Mouse (Mus musculus) erythroblast, embryonic 14.5 days (primary cell): ENCODE measurements around the gene Pacs1. TPM values are rescaled to one million over a fixed set of nuclear protein-coding genes. Genes with fewer than 3 reads are reported as not detected.

Experiments used
- H3K27me3 ChIP-seq: 2 replicates; pipeline ENCODE4 v1.6.1; 2012; ENCODE audit warnings: inconsistent platforms; ENCODE audit not compliant: control insufficient read depth
- H3K36me3 ChIP-seq: 2 replicates; pipeline ENCODE4 v1.6.1; 2012; ENCODE audit warnings: mild to moderate bottlenecking, inconsistent platforms; ENCODE audit not compliant: control insufficient read depth
- H3K4me1 ChIP-seq: 2 replicates; pipeline ENCODE4 v1.6.1; 2012; ENCODE audit warnings: inconsistent platforms; ENCODE audit not compliant: control insufficient read depth
- H3K4me3 ChIP-seq: replicated peaks from 2 replicates; pipeline ENCODE3; 2012; ENCODE audit warnings: moderate library complexity, mild to moderate bottlenecking, inconsistent platforms
- H3K9me3 ChIP-seq: 2 replicates; pipeline ENCODE4 v1.6.1; 2012; ENCODE audit warnings: low read length, inconsistent platforms, mixed read lengths; ENCODE audit not compliant: control insufficient read depth
- GATA1 ChIP-seq: IDR thresholded peaks from 2 replicates; pipeline ENCODE4 v1.6.1; 2012; ENCODE audit warnings: low read length, inconsistent platforms, mixed read lengths
- TAL1 ChIP-seq: IDR thresholded peaks from 3 replicates; pipeline ENCODE4 v1.6.1; 2012; ENCODE audit warnings: low read length, inconsistent platforms, mixed read lengths
- polyA plus RNA-seq: library from polyadenylated mRNA; stranded (reverse); fragments of >175 nt; gene quantifications from 2 replicates; pipeline ENCODE4 v1.2.3, GENCODE M21; 2012

Gene Pacs1
- 2.6 and 2.7 TPM in 2 replicates for polyA plus RNA-seq

- peaks cover 43% of the 10 kb centered on the region for H3K4me1 ChIP-seq
Observed at GRCm38 (mm10) chr19:5272801-5273733, at the start of gene Pacs1. Gene Pacs1 (minus strand): TSS chr19:5273119.

GRCm38 (mm10) chr19:5313189-5313588, 40.3 kb upstream of the Pacs1 start:
- Histone ChIP-seq H3K4me3 (no peak overlapping the region), H3K9me3 (peaks cover 15% of the 10 kb centered on the region), H3K36me3 (no peaks in the 10 kb centered on the region), H3K4me1 (no peaks in the 10 kb centered on the region), H3K27me3 (no peaks in the 10 kb centered on the region)
- TF ChIP-seq TAL1 = no peak
- no peak for TF ChIP-seq GATA1

More at GRCm38 (mm10) chr19:5272801-5273733, at the start of gene Pacs1:
- Histone ChIP-seq H3K9me3 (no peaks in the 10 kb centered on the region), H3K4me3 (peak within 1 kb of the TSS; percentile 77), H3K27me3 (no peaks in the 10 kb centered on the region), H3K36me3 (peaks cover 43% of the 10 kb centered on the region)
- no peak for TF ChIP-seq GATA1
- TF ChIP-seq TAL1 = no peak

- Histone ChIP-seq H3K27me3 (peaks cover 16% of the 10 kb centered on the region), H3K9me3 (peaks cover 16% of the 10 kb centered on the region), H3K4me1 (peaks cover 9% of the 10 kb centered on the region), H3K36me3 (no peaks in the 10 kb centered on the region), H3K4me3 (no peak overlapping the region)
- no peak for TF ChIP-seq GATA1
- no peak for TF ChIP-seq TAL1
Observed at GRCm38 (mm10) chr19:5309025-5309424, 36.1 kb upstream of the Pacs1 start.

GRCm38 (mm10) chr19:5306968-5307734, 34.2 kb upstream of the Pacs1 start:
- Histone ChIP-seq H3K4me1 (peaks cover 9% of the 10 kb centered on the region), H3K9me3 (peaks cover 16% of the 10 kb centered on the region), H3K36me3 (no peaks in the 10 kb centered on the region), H3K27me3 (peaks cover 19% of the 10 kb centered on the region), H3K4me3 (peak overlapping the region; percentile 22)
- TF ChIP-seq TAL1 = no peak
- TF ChIP-seq GATA1 = no peak

GRCm38 (mm10) chr19:5306279-5306678, 33.4 kb upstream of the Pacs1 start:
- no peaks in the 10 kb centered on the region for H3K36me3 ChIP-seq

GRCm38 (mm10) chr19:5302455-5302854, 29.5 kb upstream of the Pacs1 start:
- Histone ChIP-seq H3K27me3 (peaks cover 43% of the 10 kb centered on the region), H3K36me3 (no peaks in the 10 kb centered on the region), H3K4me1 (peaks cover 11% of the 10 kb centered on the region), H3K4me3 (no peak overlapping the region), H3K9me3 (peaks cover 11% of the 10 kb centered on the region)
- TF ChIP-seq GATA1 = no peak
- TF ChIP-seq TAL1 = no peak

More at GRCm38 (mm10) chr19:5306279-5306678, 33.4 kb upstream of the Pacs1 start:
- H3K4me3 ChIP-seq = no peak overlapping the region
- TF ChIP-seq GATA1 = no peak
- TF ChIP-seq TAL1 = no peak
- H3K27me3 ChIP-seq = peaks cover 19% of the 10 kb centered on the region
- peaks cover 9% of the 10 kb centered on the region for H3K4me1 ChIP-seq
- peaks cover 16% of the 10 kb centered on the region for H3K9me3 ChIP-seq

GRCm38 (mm10) chr19:5300588-5300987, 27.7 kb upstream of the Pacs1 start:
- TF ChIP-seq TAL1 (no peak), GATA1 (no peak)
- Histone ChIP-seq H3K9me3 (no peaks in the 10 kb centered on the region), H3K36me3 (no peaks in the 10 kb centered on the region), H3K4me1 (peaks cover 19% of the 10 kb centered on the region), H3K27me3 (peaks cover 42% of the 10 kb centered on the region), H3K4me3 (no peak overlapping the region)

- no peaks in the 10 kb centered on the region for H3K9me3 ChIP-seq
- no peak within 1 kb of the TSS for H3K4me3 ChIP-seq
- H3K36me3 ChIP-seq = peaks cover 12% of the 10 kb centered on the region
- peaks cover 39% of the 10 kb centered on the region for H3K27me3 ChIP-seq
- H3K4me1 ChIP-seq = peaks cover 33% of the 10 kb centered on the region
- TF ChIP-seq TAL1 = no peak
- TF ChIP-seq GATA1 = no peak
Observed at GRCm38 (mm10) chr19:5297903-5298800, 25.2 kb upstream of the Pacs1 start, which contains the start of gene Gal3st3. Gene Gal3st3 (plus strand): TSS chr19:5298331.
